Mouse (Mus musculus) retina, postnatal 1 day (tissue): ENCODE results near the gene Phldb2.
A peak's percentile ranks its signal among the peaks of the same experiment; 100 is the strongest.

Experiments
- DNase-seq: peaks from one replicate; pipeline ENCODE4 v3.0.0-alpha.2; 2012

Phldb2 gene

GRCm38 (mm10) chr16:45953394-45953793, at the start of gene Phldb2:
TSS of gene Phldb2 (minus strand) at chr16:45953598.
- DNase-seq = no peak

DNA sequence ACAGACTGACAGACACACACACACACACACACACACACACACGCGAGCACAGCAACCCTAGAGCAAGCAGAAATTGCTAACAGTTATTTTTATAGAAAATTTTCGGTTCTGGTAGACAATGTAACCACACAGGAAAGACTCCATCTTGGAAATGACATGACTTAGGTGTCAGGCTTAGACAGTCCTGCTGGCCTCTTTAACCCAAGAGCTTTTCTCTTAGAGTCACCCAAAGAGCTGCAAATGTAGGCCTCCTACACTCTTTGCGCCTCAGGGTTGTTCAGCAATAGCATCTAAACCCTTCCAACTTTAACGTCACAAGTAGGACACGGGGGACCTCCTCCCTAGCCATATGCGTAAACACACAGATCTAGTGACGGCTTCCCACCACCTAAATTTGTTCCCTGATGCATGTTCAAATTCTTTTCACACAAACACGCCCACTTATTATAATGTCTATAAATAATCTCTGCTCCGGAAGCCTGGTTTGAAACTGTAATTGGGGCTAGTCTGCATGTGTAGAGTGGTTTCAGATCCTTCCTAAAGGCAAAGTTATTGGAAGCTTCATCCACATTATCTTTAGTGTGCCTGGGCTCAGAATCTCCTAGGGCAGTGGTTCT, 48.3 kb upstream of the Phldb2 start:
- DNase-seq = no peak

GRCm38 (mm10) chr16:46000976-46001375, 47.6 kb upstream of the Phldb2 start:
- DNase-seq = no peak

DNA sequence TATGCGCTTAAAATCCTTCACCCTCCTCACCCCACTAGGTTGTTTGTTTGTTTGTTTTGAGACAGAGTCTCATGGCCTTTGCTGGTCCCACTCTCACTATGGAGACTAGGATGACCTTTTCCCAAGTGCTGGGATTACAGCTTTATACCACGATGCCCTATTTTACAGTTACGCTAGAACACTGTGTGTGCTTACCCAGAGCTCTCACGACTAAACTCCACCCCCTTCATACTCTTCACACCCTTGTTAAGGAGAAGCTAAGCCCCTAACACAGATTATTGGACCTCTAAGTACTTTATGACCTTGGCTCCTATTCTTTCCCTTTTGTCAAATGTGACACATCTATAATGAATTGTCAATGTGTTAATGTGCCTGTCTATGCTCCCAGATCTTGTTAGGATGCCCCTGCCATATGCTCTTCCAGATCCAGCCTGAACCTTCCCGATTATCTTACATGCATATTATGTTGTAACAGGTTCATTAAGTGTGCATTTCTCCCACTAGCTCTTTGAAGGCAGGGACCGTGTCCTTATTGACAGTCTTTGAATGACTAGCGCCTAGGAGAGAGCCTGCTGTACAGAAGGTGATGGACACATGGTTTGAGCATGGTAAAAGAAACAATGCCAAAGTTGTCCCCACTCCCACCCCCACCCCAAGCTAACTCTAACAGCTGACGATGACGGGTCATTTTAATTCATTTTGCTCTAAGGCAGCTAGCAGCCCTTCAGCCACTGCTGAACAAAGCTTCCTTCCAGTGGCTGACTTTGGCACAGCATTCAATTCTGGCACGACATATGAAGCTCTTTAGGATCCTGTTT, 46.2 kb upstream of the Phldb2 start:
- peak; percentile 64 for DNase-seq

- DNase-seq = no peak
These were observed 44.8 kb upstream of the Phldb2 start for GRCm38 (mm10) chr16:45998231-45998630.

DNA sequence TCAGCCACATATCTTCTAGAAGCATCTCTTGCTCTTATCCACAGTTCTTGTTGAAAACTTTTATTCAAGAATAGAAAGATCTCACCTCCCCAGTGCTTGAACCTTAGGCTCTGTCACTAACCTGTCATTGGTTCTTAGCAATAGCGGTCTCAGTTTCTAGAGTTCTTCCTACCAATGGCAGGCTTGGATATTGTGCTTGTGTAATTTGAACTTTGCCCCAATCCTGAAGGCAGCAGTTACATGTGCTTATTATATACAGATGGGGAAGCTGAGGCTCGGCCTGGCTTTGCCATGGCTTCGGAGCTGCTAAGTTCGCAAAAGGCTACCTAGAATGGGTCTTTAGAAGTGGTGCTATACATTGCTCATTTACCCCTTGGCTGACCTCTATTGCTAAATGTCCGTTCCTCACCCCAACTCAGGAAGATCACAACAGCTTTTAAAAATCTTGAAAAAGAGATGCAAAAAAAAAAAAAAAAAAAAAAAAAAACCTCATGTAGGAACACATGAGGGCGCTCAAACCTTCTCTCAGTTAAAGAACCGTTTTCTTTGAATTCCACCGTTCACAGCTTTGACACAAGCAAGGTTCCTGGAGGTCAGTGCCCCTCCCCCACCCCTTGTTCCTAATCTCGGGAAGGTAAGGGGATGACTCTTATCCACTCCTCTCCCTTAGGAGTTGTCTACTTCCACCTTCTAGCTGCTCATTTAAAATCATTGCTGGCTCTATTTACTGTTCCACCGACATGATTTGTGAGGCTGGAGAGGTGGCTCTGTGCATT, 37.7 kb upstream of the Phldb2 start:
- DNase-seq = peak; percentile 47

DNA sequence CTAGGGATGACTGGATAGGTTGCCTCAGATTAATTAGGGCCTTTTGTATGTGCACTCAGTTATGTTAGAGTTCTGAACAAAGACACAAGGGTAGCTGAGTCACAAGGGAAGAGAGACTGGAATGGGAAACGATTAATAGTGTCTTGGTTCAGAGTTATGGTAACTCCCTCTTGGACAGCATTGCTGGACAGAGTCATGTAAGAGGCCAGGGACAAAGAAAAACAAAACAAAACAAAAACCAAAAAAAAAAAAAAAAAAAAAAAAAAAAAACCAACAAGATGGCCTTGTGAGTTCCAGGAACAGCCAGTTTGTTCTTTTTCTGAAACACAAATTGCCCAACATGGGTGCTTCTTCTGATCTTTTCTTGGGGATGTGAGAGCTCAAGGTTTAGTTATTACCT, 32.8 kb upstream of the Phldb2 start:
- DNase-seq = no peak

- no peak for DNase-seq
These were observed 31.5 kb upstream of the Phldb2 start for GRCm38 (mm10) chr16:45984610-45985606.

DNA sequence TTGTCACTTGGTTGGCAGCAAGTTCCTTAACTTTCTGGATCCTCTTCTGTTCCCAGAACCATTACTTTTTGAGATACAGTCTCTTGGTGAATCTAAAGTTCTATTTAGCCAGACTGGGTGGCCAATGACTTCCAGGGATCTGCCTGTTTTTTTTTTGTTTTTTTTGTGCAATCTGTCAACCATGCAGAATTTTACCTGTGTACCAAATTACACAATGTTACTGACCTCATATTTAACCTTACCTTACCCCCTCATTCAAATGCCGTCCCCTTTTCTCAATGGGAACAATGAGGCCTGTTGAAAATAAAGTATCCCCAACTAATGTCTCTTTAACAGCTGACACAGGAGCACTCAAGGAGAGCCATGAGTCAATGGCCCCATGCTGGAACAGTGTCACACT, 22.9 kb upstream of the Phldb2 start:
- DNase-seq = no peak

DNA sequence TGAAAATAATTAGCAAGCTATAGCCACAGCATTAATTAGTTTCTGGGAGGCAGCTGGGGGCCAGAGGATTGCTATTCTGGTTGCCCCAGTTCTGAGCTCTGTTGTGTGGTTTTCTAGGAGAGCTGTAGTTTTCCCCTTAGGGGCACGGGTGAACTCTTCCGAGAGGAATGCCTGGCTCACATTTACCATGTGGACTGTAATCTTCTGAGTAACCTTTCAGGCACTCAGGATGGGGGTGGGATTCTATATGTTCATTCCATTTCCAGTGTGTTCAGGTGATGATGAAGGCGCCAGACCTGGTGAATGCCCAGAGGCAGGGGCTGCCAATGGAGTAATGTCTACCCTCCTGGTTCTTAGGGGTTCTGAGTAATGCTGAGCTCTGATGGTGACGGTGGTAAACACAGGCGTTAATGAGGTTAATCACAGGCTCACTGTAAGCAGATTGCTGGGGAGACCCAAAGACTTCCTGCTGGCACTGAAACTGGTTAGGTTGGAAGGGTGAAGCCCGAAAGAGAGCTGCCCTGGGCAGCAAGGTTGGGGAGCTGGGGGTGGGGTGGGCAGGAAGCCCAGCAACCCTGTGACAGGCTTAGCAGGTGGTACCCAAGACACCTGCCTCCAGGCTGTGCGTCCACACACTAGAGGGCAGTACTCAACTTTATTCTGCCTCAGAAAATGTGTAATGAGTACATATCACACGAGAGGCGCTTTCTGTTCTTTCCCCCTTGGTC, 20.7 kb upstream of the Phldb2 start:
- DNase-seq = peak; percentile 69

DNA sequence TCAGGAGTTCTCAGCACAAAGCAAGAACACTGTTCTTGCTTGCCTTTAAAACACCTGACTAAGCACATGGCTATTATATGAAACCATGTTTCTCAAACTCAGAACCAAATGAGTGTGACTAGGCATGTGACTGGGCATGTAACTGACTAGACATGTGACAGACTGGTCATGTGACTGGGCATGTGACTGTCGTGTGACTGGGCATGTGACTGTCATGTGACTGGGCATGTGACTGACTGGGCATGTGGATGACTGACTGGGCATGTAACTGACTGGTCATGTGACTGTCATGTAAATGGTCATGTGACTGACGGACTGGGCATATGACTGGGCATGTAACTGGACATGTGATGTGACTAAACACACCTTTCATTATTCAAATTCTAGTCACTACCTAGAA, 16.8 kb upstream of the Phldb2 start:
- peak; percentile 32 for DNase-seq

- DNase-seq = no peak
These were observed 15.3 kb upstream of the Phldb2 start for GRCm38 (mm10) chr16:45968716-45969115.

DNA sequence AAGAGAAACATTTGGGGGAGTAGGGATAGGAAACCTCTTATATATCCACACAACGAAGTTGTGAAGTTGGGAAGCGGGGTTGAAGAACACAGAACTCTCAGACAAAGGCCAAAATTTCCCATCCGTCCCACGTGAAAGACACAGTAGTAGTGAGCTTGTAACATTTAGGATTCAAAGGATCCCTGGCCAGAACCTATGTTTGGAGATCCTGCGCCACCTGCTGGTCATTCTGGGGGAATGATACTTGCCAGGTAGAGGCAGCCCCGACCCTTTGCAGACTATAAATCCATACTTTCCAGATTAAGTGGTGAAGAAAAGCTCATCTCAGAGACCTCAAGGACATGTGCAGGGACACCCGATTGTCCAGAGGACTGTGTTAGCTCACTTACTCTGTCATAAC, 14.1 kb upstream of the Phldb2 start:
- peak; percentile 83 for DNase-seq

DNA sequence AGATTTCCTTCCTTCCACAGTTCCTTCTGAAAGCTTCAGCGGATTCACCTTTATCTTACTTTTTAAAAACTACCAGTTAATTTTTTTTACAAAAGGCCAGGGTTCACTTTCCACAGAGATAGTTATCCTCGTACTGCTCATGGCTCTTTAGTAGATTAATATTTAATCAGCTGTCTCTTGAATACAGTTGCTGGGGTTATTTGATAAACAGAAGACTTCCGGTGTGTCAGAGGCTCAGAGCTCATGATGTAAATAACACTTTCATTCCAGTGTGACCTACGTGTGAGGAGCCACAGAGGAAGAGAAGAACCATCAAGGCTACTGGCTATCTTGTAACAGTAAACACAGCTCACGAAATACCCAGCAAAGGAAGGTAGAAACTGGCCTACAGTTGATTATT, 13.2 kb upstream of the Phldb2 start:
- DNase-seq = no peak

DNA sequence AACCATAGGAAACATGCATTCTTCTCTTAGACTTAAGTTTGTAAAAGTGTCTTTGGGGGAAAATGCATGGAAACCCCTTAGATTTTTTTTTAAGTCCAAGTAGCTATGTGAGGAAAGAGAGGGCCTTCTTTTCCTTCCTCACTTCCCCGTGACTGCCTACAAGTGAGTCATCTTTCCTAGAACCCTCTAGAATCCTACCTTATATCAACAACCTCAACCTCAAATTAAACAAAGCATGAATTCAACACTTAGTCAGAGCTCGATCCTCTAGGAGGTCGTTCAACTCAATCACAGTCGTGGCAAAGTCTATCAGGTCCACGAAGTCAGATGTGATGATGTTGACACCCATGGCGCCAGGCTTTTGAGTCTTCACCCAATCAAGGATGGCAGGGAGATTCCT, 11.4 kb upstream of the Phldb2 start:
- no peak for DNase-seq

- no peak for DNase-seq
These were observed 10.4 kb upstream of the Phldb2 start for GRCm38 (mm10) chr16:45963837-45964236.

GRCm38 (mm10) chr16:45963088-45963487, 9.7 kb upstream of the Phldb2 start:
- no peak for DNase-seq

DNA sequence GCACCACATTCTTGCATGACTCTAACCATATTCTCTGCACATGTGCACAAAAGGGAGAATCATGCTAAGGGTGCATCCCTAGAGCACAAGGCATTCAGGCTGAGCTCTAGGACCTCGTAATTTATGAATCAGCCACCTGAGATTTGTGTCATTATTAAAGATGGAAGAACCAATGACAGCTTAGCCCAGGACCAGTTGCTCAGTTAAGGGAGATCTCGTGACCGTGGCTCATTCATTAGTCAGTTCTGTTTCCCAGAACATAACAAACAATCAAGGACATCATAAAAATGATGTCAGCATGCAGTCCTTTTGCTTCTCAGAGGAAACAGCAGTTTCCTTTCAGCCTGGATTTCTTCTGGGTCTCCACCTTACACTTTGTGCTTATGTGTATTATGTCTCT, 7.6 kb upstream of the Phldb2 start:
- DNase-seq = no peak

DNA sequence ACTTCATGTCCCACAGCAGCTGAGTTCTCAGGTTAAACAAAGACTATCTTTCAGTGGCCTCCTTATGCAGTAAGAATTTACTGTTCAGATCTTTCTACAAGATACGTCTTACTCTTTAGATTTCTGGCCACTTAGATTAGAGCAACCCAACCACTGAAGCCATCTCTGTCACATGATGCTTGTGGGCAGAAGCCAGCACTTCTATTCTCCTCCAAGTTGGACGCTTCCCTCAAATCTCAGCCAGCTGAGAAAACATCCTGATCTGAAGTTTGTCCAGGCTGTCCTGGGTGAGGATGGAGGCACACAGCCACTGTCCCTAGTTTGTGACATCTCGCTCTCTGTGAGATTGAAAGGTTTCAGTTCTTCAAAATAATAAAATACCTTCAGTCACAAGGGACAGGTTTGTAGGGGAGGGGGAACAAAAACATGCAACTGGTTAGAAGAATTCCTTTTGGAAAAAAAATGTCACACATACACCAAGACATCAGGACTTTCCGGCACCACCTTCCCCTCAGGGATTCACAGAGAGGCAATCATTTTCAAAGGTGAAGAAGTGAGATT, 3.1 kb upstream of the Phldb2 start:
- no peak for DNase-seq

DNA sequence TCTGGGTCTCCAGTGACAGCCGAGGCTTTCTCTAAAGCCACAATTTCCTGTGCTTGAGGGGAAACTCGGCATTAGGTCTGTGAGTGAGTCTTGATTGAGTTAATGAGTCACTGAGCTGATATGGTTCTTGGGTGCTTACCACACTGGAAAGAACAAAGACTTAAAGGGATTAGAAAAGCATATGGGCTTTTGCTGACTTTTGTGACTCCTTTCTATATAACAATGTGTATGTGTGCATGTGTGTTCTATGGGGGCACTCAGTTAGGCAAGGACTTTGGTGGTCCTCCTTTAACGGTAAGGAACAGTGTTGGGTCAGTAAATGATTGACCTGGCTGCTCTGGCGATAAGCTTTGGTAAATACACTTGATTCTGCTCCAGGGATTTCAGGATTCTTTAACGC, 897 bp downstream of the Phldb2 start:
- DNase-seq = no peak

GRCm38 (mm10) chr16:45952035-45952434, 1.4 kb downstream of the Phldb2 start:
- no peak for DNase-seq

GRCm38 (mm10) chr16:45946335-45946734, 7.1 kb downstream of the Phldb2 start:
- no peak for DNase-seq
